Mouse (Mus musculus) G1E (cell line): ENCODE data around the gene Tmem251.

Source experiments
- CTCF ChIP-seq: IDR thresholded peaks from 2 replicates; pipeline ENCODE4 v1.5.1; 2012; ENCODE audit warnings: low read depth, low read length, inconsistent platforms, mixed read lengths
- GATA1 ChIP-seq: IDR thresholded peaks from 2 replicates; pipeline ENCODE4 v1.6.1; 2012; ENCODE audit warnings: borderline replicate concordance, low read length, inconsistent platforms, mixed read lengths
- TAL1 ChIP-seq: conservative IDR thresholded peaks from 2 replicates; pipeline ENCODE4 v1.6.1; 2012; ENCODE audit warnings: low read depth, low read length, inconsistent platforms, mixed read lengths

DNA sequence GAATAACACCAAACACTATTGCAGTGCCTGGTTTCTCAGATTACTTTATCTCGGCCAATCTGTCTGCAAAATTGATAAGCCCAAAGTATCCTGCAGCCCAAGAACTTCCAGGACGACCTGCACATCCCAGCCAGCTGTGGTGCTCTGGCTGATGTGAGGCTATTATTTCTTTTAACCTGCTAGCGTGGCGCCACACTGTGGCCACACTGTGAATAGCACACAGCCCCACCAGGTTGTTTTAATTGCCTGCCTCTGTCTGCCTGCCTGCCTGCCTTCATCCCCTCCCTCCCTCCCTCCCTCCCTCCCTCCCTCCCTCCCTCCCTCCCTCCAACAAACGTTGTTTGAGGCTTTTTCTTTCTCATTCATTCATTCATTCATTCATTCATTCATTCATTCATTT is 10.2 kb upstream of the Tmem251 start:
- TF ChIP-seq CTCF (peak; percentile 88), GATA1 (no peak), TAL1 (no peak)
